ENCODE assay signal across 22 mouse cellular contexts in genomic region chr7:141188733-141189132, GRCm38 (mm10). TPM values are rescaled to one million over a fixed set of nuclear protein-coding genes. Genes with fewer than 3 reads are reported as not detected.
DNase-seq lines count a peak whose midpoint lies in the region; ATAC-seq and TF ChIP-seq lines count a peak whose summit lies in the region.
"Had no signal": no experiment of that assay in that cellular context is flagged by ENCODE, and none has a peak within 500 bp of the region (broad histone marks: within the 10 kb centered on the region; RNA-seq: fewer than 3 reads in every experiment).

No protein-coding gene starts in this region.

- H3K4me1 ChIP-seq in liver, embryonic 13.5 days (replicated peaks): peaks cover 33% of the 10 kb centered on the region
- H3K4me1 ChIP-seq in MEL (ENCODE audit: control insufficient read depth in 1 of 2, insufficient read depth in 2 of 2, low read length in 2 of 2): peaks cover 0 to 4% of the 10 kb centered on the region in 2 experiments; a peak in 1 of 4 replicates

- TF ChIP-seq RAD21 in MEL (IDR thresholded peaks at IDR 0.05; ENCODE audit: low read depth, low read length): no peak

- no peak overlapping the region for H3K4me2 ChIP-seq in liver, embryonic 13.5 days

- no peak for ATAC-seq in liver, embryonic 13.5 days (ENCODE audit: low read depth)
- ATAC-seq: activated CD4-positive, CD25-positive, alpha-beta regulatory T cell, adult 4 months; CD4-positive, CD25-positive, alpha-beta regulatory T cell, adult 4 months; Patski had no signal

- H3K9me3 ChIP-seq in liver, embryonic 13.5 days (replicated peaks): no peaks in the 10 kb centered on the region
- no peaks in the 10 kb centered on the region for H3K9me3 ChIP-seq in MEL (replicated peaks; ENCODE audit: insufficient read depth, low read length)
- H3K9me3 ChIP-seq: G1E had no signal

- no peaks in the 10 kb centered on the region for H3K27me3 ChIP-seq in liver, embryonic 13.5 days
- no peaks in the 10 kb centered on the region for H3K27me3 ChIP-seq in MEL (ENCODE audit: control insufficient read depth in 1 of 2, insufficient read depth in 2 of 2, low read length in 2 of 2)
- H3K27me3 ChIP-seq: CH12.LX, Patski had no signal

- H3K36me3 ChIP-seq in liver, embryonic 13.5 days: peaks cover 36% of the 10 kb centered on the region
- H3K36me3 ChIP-seq in MEL (ENCODE audit: control insufficient read depth in 1 of 2, insufficient read depth in 2 of 2, low read length in 2 of 2): peaks cover 2% of the 10 kb centered on the region in 2 experiments; a peak in 3 of 4 replicates

- DNase-seq in heart, adult 11 months: peak; percentile 86
- DNase-seq in heart, postnatal 25 days (ENCODE audit: low spot score): no peak
- DNase-seq in liver, embryonic 13.5 days: no peak
- DNase-seq in liver (no peak), MEL (ENCODE audit: low read depth, low spot score) (no peak)
- no peak for DNase-seq in urinary bladder, postnatal 25 days (ENCODE audit: low spot score)
- DNase-seq: adrenal gland, adult 2 months; adrenal gland, adult 8-10 months; adrenal gland, postnatal 10 days; adrenal gland, postnatal 14 days; adrenal gland, postnatal 25 days; adrenal gland, postnatal 36 days; B cell, adult 2 months; cerebellum, adult 11 months; cerebellum, adult 11-12 months; cerebellum, adult 18-20 months; cerebellum, adult 2 months had no signal

- no peak overlapping the region for H3K4me3 ChIP-seq in liver, embryonic 13.5 days (replicated peaks)
- no peak overlapping the region for H3K4me3 ChIP-seq in MEL (ENCODE audit: control insufficient read depth in 1 of 2, insufficient read depth in 1 of 2, low read depth in 2 of 2, low read length in 2 of 2)

- TF ChIP-seq EP300 in MEL (IDR thresholded peaks at IDR 0.05; ENCODE audit: low read depth in 1 of 2, low read length in 2 of 2): no peak

- WGBS in liver, embryonic 13.5 days (ENCODE audit: insufficient replicate concordance): 88% methylated on average over 3 of the region's 3 CpGs

- TF ChIP-seq POLR2A in MEL (IDR thresholded peaks at IDR 0.05; ENCODE audit: control insufficient read depth in 1 of 2, insufficient read depth in 1 of 2, low read depth in 1 of 2, low read length in 2 of 2, poor library complexity in 1 of 2): no peak

- intact Hi-C loops in heart, postnatal 25 days (cut with DNase I): no loop called here

- 0 out of 2 replicates have a peak overlapping the region, but pooled peaks have one; percentile 4 for H3K27ac ChIP-seq in liver, embryonic 13.5 days
- no peak overlapping the region for H3K27ac ChIP-seq in MEL (ENCODE audit: control insufficient read depth, low read depth, low read length)

- H3K9ac ChIP-seq in liver, embryonic 13.5 days: no peak overlapping the region
- H3K9ac ChIP-seq in MEL (ENCODE audit: control insufficient read depth, low read depth, low read length, poor library complexity, severe bottlenecking): no peak overlapping the region

- no peak for TF ChIP-seq CTCF in MEL (IDR thresholded peaks at IDR 0.05 in 2 of 3, conservative IDR thresholded peaks at IDR 0.05 in 1 of 3; ENCODE audit: control insufficient read depth in 1 of 3, insufficient read depth in 1 of 3, low read depth in 2 of 3, low read length in 3 of 3, poor library complexity in 1 of 3, severe bottlenecking in 1 of 3)

- peaks cover 12% of the 10 kb centered on the region for H3K79me2 ChIP-seq in MEL (ENCODE audit: control insufficient read depth, insufficient read depth, low read length, poor library complexity)

TF ChIP-seq in MEL, 35 proteins besides CTCF, POLR2A, EP300 and RAD21:
- TF ChIP-seq ZMIZ1 (IDR thresholded peaks at IDR 0.05; ENCODE audit: low read depth, low read length): no peak
- TF ChIP-seq ZNF384 (IDR thresholded peaks at IDR 0.05; ENCODE audit: low read depth, low read length): no peak
- no peak for TF ChIP-seq RCOR1 (IDR thresholded peaks at IDR 0.05; ENCODE audit: low read depth, low read length)
- no peak for TF ChIP-seq NELFE (IDR thresholded peaks at IDR 0.05; ENCODE audit: low read depth, low read length)
- TF ChIP-seq POLR2AphosphoS2 (IDR thresholded peaks at IDR 0.05; ENCODE audit: low read length): 0 out of 2 replicates have a peak, but pooled peaks have one; percentile 26

RNA-seq across cellular contexts. Expression of gene Hras, which starts 5.1 kb away (rescaled TPM):
- total RNA-seq in heart, postnatal 25 days (2021): 100 to 1,000 TPM; 106 to 112 TPM
- 91.5 and 104 TPM in 2 replicates for polyA plus RNA-seq in liver, embryonic 13.5 days (2015; fragmentation: Nextera tagmentation; extraction: Ambion mirVana)
- total RNA-seq in MEL (2012; rRNA removed): 137 and 183 TPM in 2 replicates
- 100 to 1,000 TPM in 1 of 2 experiments, not detected in 1; 149 TPM for polyA plus RNA-seq in MEL (2012; ENCODE audit: insufficient read depth in 1 of 2, insufficient read length in 2 of 2, low read depth in 1 of 2, low replicate concordance in 2 of 2, missing spikeins in 1 of 2)

RNA-seq across cellular contexts. Expression of gene Lrrc56, which starts 5.2 kb away (rescaled TPM):
- total RNA-seq in heart, postnatal 25 days (2021): 1 to 10 TPM; 3.2 to 4.7 TPM
- polyA plus RNA-seq in liver, embryonic 13.5 days (2015; fragmentation: Nextera tagmentation; extraction: Ambion mirVana): 12.2 and 15.5 TPM in 2 replicates
- 1.0 and 1.6 TPM in 2 replicates for total RNA-seq in MEL (2012; rRNA removed)
- 1 to 10 TPM in 1 of 2 experiments, not detected in 1; 5.5 TPM for polyA plus RNA-seq in MEL (2012; ENCODE audit: insufficient read depth in 1 of 2, insufficient read length in 2 of 2, low read depth in 1 of 2, low replicate concordance in 2 of 2, missing spikeins in 1 of 2)

RNA-seq across cellular contexts. Expression of gene Rnh1, which starts 16.1 kb away (rescaled TPM):
- total RNA-seq in heart, postnatal 25 days (2021): 10 to 100 TPM; 65.7 to 69.9 TPM
- 55.0 and 58.0 TPM in 2 replicates for polyA plus RNA-seq in liver, embryonic 13.5 days (2015; fragmentation: Nextera tagmentation; extraction: Ambion mirVana)
- total RNA-seq in MEL (2012; rRNA removed): 69.6 and 71.4 TPM in 2 replicates
- 10 to 100 TPM in 1 of 2 experiments, not detected in 1; 94.5 TPM for polyA plus RNA-seq in MEL (2012; ENCODE audit: insufficient read depth in 1 of 2, insufficient read length in 2 of 2, low read depth in 1 of 2, low replicate concordance in 2 of 2, missing spikeins in 1 of 2)

RNA-seq across cellular contexts. Expression of gene Lmntd2, which starts 25.1 kb away (rescaled TPM):
- not detected for total RNA-seq in heart, postnatal 25 days (2021)
- polyA plus RNA-seq in liver, embryonic 13.5 days (2015; fragmentation: Nextera tagmentation; extraction: Ambion mirVana): 0.59 and 0.71 TPM in 2 replicates
- total RNA-seq in MEL (2012; rRNA removed): not detected in 2 replicates
- under 1 TPM in 1 of 2 experiments, not detected in 1; 0.43 TPM for polyA plus RNA-seq in MEL (2012; ENCODE audit: insufficient read depth in 1 of 2, insufficient read length in 2 of 2, low read depth in 1 of 2, low replicate concordance in 2 of 2, missing spikeins in 1 of 2)

RNA-seq across cellular contexts. Expression of gene Rassf7, which starts 26.9 kb away (rescaled TPM):
- under 1 TPM; 0.62 to 0.64 TPM for total RNA-seq in heart, postnatal 25 days (2021)
- 23.9 and 26.7 TPM in 2 replicates for polyA plus RNA-seq in liver, embryonic 13.5 days (2015; fragmentation: Nextera tagmentation; extraction: Ambion mirVana)
- 7.0 and 7.6 TPM in 2 replicates for total RNA-seq in MEL (2012; rRNA removed)
- 1 to 10 TPM in 1 of 2 experiments, not detected in 1; 9.5 TPM for polyA plus RNA-seq in MEL (2012; ENCODE audit: insufficient read depth in 1 of 2, insufficient read length in 2 of 2, low read depth in 1 of 2, low replicate concordance in 2 of 2, missing spikeins in 1 of 2)
